Mouse (Mus musculus) kidney, postnatal 0 days (tissue): ENCODE data around the gene Ptges3. TPM values are rescaled to one million over a fixed set of nuclear protein-coding genes. Genes with fewer than 3 reads are reported as not detected.
A peak's percentile ranks its signal among the peaks of the same experiment; 100 is the strongest.
"Not testable (repeated sequence)": the region's sequence is repeated elsewhere in the genome, so short reads cannot be mapped to it uniquely, and the experiment has no call there.

Source experiments
- ATAC-seq: fragments of 200-750 bp; cut with Nextera tagmentation; replicated peaks from 2 replicates; pipeline ENCODE4 v1.8.0; 2017; ENCODE audit warnings: low read depth, moderate number of reproducible peaks, moderate TSS enrichment, moderate library complexity; ENCODE audit not compliant: low FRiP score
- DNase-seq: peaks from one replicate; pipeline ENCODE4 v3.0.0-alpha.2; 2016; ENCODE audit warnings: low spot score
- H3K27ac ChIP-seq: fragments of 300-500 bp; sonication (generic); 2 replicates; pipeline ENCODE4 v1.5.1; 2014; ENCODE audit warnings: mild to moderate bottlenecking
- H3K27me3 ChIP-seq: fragments of 300-500 bp; sonication (generic); 2 replicates; pipeline ENCODE4 v1.6.1; 2014; ENCODE audit warnings: low read length, mixed read lengths; ENCODE audit not compliant: insufficient read depth
- H3K36me3 ChIP-seq: fragments of 300-500 bp; sonication (generic); 2 replicates; pipeline ENCODE4 v1.6.1; 2014; ENCODE audit warnings: low read length, mixed read lengths; ENCODE audit not compliant: insufficient read depth
- H3K4me1 ChIP-seq: fragments of 300-500 bp; sonication (generic); replicated peaks from 2 replicates; pipeline ENCODE4 v1.6.1; 2014; ENCODE audit warnings: antibody characterized with exemption, low read length, mixed read lengths; ENCODE audit not compliant: insufficient read depth
- H3K4me2 ChIP-seq: fragments of 300-500 bp; sonication (generic); 2 replicates; pipeline ENCODE4 v1.6.1; 2014; ENCODE audit warnings: mild to moderate bottlenecking, low read length, moderate library complexity, mixed read lengths
- H3K4me3 ChIP-seq: fragments of 300-500 bp; sonication (generic); replicated peaks from 2 replicates; pipeline ENCODE4 v1.5.1; 2014; ENCODE audit warnings: low read depth, low read length
- H3K9ac ChIP-seq: fragments of 300-500 bp; sonication (generic); 2 replicates; pipeline ENCODE4 v1.6.1; 2014; ENCODE audit warnings: low read depth, low read length
- H3K9me3 ChIP-seq: fragments of 300-500 bp; sonication (generic); replicated peaks from 2 replicates; pipeline ENCODE4 v1.6.1; 2016; ENCODE audit warnings: low read length, inconsistent platforms, mixed read lengths
- CTCF ChIP-seq: IDR thresholded peaks from 2 replicates; pipeline ENCODE4 v1.5.1; 2016; ENCODE audit warnings: antibody characterized with exemption, low read depth, mild to moderate bottlenecking, moderate library complexity
- WGBS: fragments of 180-500 bp; shearing (Covaris S2); extraction: QIAGEN DNeasy Blood & Tissue Kit; methylation state at CpG from one replicate; pipeline ENCODE4 v1.1.7; 2014; 5-methylcytosine and 5-hydroxymethylcytosine counted together
- polyA plus RNA-seq: library from polyadenylated mRNA; unstranded; fragments of >200 nt; fragmentation: Nextera tagmentation; extraction: Ambion mirVana; gene quantifications from 2 replicates; pipeline ENCODE4 v1.2.1, GENCODE M21; 2015

The Ptges3 gene
- polyA plus RNA-seq, 1 experiment from 2014 or later: 467 TPM

GRCm38 (mm10) chr10:128051589-128051988 is 7.2 kb upstream of the Ptges3 start:
- ATAC-seq (no peak), DNase-seq (no peak)
- no peak overlapping the region for H3K4me2 ChIP-seq
- H3K4me1 ChIP-seq: no peaks in the 10 kb centered on the region
- H3K9me3 ChIP-seq: no peaks in the 10 kb centered on the region
- H3K4me3 ChIP-seq: no peak overlapping the region
- no peak overlapping the region for H3K9ac ChIP-seq
- peaks cover 21% of the 10 kb centered on the region for H3K36me3 ChIP-seq
- no peaks in the 10 kb centered on the region for H3K27me3 ChIP-seq
- TF ChIP-seq CTCF: no peak
- 95% methylated on average over 5 of the region's 5 CpGs for WGBS
- H3K27ac ChIP-seq: no peak overlapping the region

GRCm38 (mm10) chr10:128052136-128052535 is 6.6 kb upstream of the Ptges3 start:
- not testable (repeated sequence) for ATAC-seq, H3K4me1 ChIP-seq, H3K27me3 ChIP-seq, H3K4me2 ChIP-seq, H3K4me3 ChIP-seq, DNase-seq, H3K9ac ChIP-seq, H3K27ac ChIP-seq, H3K9me3 ChIP-seq
- peaks cover 18% of the 10 kb centered on the region for H3K36me3 ChIP-seq
- 96% methylated on average over 1 of the region's 2 CpGs for WGBS

- no peaks in the 10 kb centered on the region for H3K4me1 ChIP-seq
- no peak overlapping the region for H3K27ac ChIP-seq
- H3K4me3 ChIP-seq: no peak overlapping the region
- WGBS: 96% methylated on average over 8 of the region's 8 CpGs
- H3K36me3 ChIP-seq: peaks cover 13% of the 10 kb centered on the region
- no peaks in the 10 kb centered on the region for H3K9me3 ChIP-seq
- ATAC-seq (no peak), DNase-seq (no peak)
- TF ChIP-seq CTCF: no peak
- no peak overlapping the region for H3K9ac ChIP-seq
- no peaks in the 10 kb centered on the region for H3K27me3 ChIP-seq
- no peak overlapping the region for H3K4me2 ChIP-seq
These were observed 5.8 kb upstream of the Ptges3 start for GRCm38 (mm10) chr10:128053001-128053400.

- ATAC-seq: no peak; the same call in 1 of the 2 replicates
- no peaks in the 10 kb centered on the region for H3K36me3 ChIP-seq
- peak; percentile 58 for DNase-seq
- H3K4me3 ChIP-seq: peak overlapping the region; percentile 89
- TF ChIP-seq CTCF: 0 out of 2 replicates have a peak, but pooled peaks have one; percentile 9
- no peaks in the 10 kb centered on the region for H3K9me3 ChIP-seq
- peaks cover 3% of the 10 kb centered on the region; the same call in 1 of the 2 replicates for H3K4me1 ChIP-seq
- H3K27ac ChIP-seq: peak overlapping the region; percentile 98
- peak overlapping the region; percentile 79 for H3K4me2 ChIP-seq
- WGBS: under 1% methylated on average over 18 of the region's 18 CpGs
- peak overlapping the region; percentile 89 for H3K9ac ChIP-seq
- H3K27me3 ChIP-seq: no peaks in the 10 kb centered on the region
These were observed 570 bp upstream of the Ptges3 start for GRCm38 (mm10) chr10:128058184-128058583.

- peak overlapping the region; percentile 89 for H3K9ac ChIP-seq
- no peaks in the 10 kb centered on the region for H3K9me3 ChIP-seq
- WGBS: under 1% methylated on average over 57 of the region's 62 CpGs
- ATAC-seq: peak; percentile 52
- H3K4me3 ChIP-seq: peak overlapping the region; percentile 89
- H3K27ac ChIP-seq: peak overlapping the region; percentile 98
- peaks cover 3% of the 10 kb centered on the region; the same call in 1 of the 2 replicates for H3K4me1 ChIP-seq
- peak; percentile 35; the same call in 1 of the 2 replicates for TF ChIP-seq CTCF
- no peaks in the 10 kb centered on the region for H3K36me3 ChIP-seq
- peak overlapping the region; percentile 79 for H3K4me2 ChIP-seq
- no peaks in the 10 kb centered on the region for H3K27me3 ChIP-seq
- DNase-seq: peak; percentile 69
These were observed 640 bp downstream of the Ptges3 start for GRCm38 (mm10) chr10:128059207-128059981.

- no peaks in the 10 kb centered on the region for H3K9me3 ChIP-seq
- no peaks in the 10 kb centered on the region for H3K27me3 ChIP-seq
- no peak for ATAC-seq
- WGBS: 84% methylated on average over 5 of the region's 5 CpGs
- H3K4me2 ChIP-seq: peak overlapping the region; percentile 79
- H3K4me3 ChIP-seq: peak overlapping the region; percentile 89
- H3K36me3 ChIP-seq: no peaks in the 10 kb centered on the region
- TF ChIP-seq CTCF: no peak
- no peak overlapping the region for H3K27ac ChIP-seq
- H3K4me1 ChIP-seq: peaks cover 3% of the 10 kb centered on the region; the same call in 1 of the 2 replicates
- no peak for DNase-seq
- H3K9ac ChIP-seq: no peak overlapping the region; the same call in 1 of the 2 replicates
These were observed 2.4 kb downstream of the Ptges3 start for GRCm38 (mm10) chr10:128061109-128061508.
